ENCODE assay signal across 8 mouse cellular contexts in the genomic region with DNA sequence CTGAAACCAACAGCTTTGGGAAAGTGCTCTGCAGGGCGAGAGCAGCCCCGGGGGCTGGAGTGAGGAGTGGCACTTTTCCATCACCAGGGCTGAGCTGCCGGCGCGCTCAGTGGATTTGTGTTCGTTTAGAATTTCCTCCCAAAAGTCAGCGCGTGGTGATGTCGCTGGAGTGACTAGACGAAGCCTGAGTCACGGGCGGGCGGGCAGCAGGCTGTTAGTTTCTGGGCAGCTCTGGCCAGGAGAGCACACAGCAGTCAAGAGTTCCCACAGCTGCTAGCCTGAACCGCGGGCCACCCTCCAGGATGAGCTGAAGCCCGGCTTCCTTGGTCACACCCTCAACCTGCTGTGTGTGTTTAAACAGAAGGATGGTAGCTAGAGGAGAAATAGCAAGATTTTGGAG. TPM values are rescaled to one million over a fixed set of nuclear protein-coding genes. Genes with fewer than 3 reads are reported as not detected.
DNase-seq lines count a peak whose midpoint lies in the region; ATAC-seq and TF ChIP-seq lines count a peak whose summit lies in the region.

No protein-coding gene starts in this region.

- no peak for ATAC-seq in intestine, postnatal 0 days

- no peak for TF ChIP-seq CTCF in intestine, postnatal 0 days (IDR thresholded peaks at IDR 0.05; ENCODE audit: low read depth)

- peak overlapping the region; percentile 9; the same call in 1 of the 2 replicates for H3K4me3 ChIP-seq in intestine, postnatal 0 days (ENCODE audit: low read depth, low read length)

- H3K4me1 ChIP-seq in intestine, postnatal 0 days (replicated peaks; ENCODE audit: control insufficient read depth, insufficient read depth, low read length) = peaks cover 9% of the 10 kb centered on the region; the same call in 1 of the 2 replicates

- no peaks in the 10 kb centered on the region for H3K9me3 ChIP-seq in intestine, postnatal 0 days (ENCODE audit: control insufficient read depth)

- H3K9ac ChIP-seq in intestine, postnatal 0 days (ENCODE audit: low read depth, low read length) = peak overlapping the region; percentile 8; the same call in 1 of the 2 replicates

- 0 out of 2 replicates have a peak overlapping the region, but pooled peaks have one; percentile 5 for H3K27ac ChIP-seq in intestine, postnatal 0 days (ENCODE audit: low read depth, low read length)

- H3K27me3 ChIP-seq in intestine, postnatal 0 days (replicated peaks; ENCODE audit: control insufficient read depth, insufficient read depth, low read length) = no peaks in the 10 kb centered on the region

- H3K4me2 ChIP-seq in intestine, postnatal 0 days (replicated peaks; ENCODE audit: low read depth) = peak overlapping the region; percentile 41

- H3K36me3 ChIP-seq in intestine, postnatal 0 days (ENCODE audit: control insufficient read depth, insufficient read depth) = 0 out of 2 replicates have a peak, but pooled peaks cover 12% of the 10 kb centered on the region

- 33% methylated on average over 16 of the region's 16 CpGs for WGBS in intestine, postnatal 0 days

- DNase-seq in thymus, postnatal 25 days = peak; percentile 42
- DNase-seq in thymus, postnatal 10 days (ENCODE audit: low spot score in 2 of 2) = no peak
- DNase-seq in embryo, embryonic 11 days = peak; percentile 54
- peak; percentile 50 for DNase-seq in heart, adult 8-10 months (ENCODE audit: low spot score)
- DNase-seq in lung, postnatal 10 days = peak; percentile 76
- peak; percentile 55 for DNase-seq in right cerebral cortex, postnatal 25 days
- DNase-seq in c-Kit-positive CD71-positive TER-119-positive erythroid progenitor cells, embryonic 14.5 days (ENCODE audit: low spot score) = no peak

RNA-seq across cellular contexts. Expression of a gene that starts 35.1 kb away (rescaled TPM):
- total RNA-seq in heart, adult 8-10 months (2022) = 10 to 100 TPM; 39.4 to 49.7 (median 43.6) TPM
- 1.4 and 1.6 TPM in 2 replicates for polyA plus RNA-seq in intestine, postnatal 0 days (2015; fragmentation: Nextera tagmentation; extraction: Ambion mirVana)

RNA-seq across cellular contexts. Expression of a gene that starts 51.6 kb away (rescaled TPM):
- total RNA-seq in heart, adult 8-10 months (2022) = 10 to 100 TPM; 70.6 to 75.9 (median 73.6) TPM
- polyA plus RNA-seq in intestine, postnatal 0 days (2015; fragmentation: Nextera tagmentation; extraction: Ambion mirVana) = 6.7 and 7.0 TPM in 2 replicates

Comparison
In these comparisons a context has a peak if more than half of its experiments do, and no peak if none do; other contexts are left out.
1. DNase-seq: peak in thymus, postnatal 25 days (single experiment), embryo, embryonic 11 days (single experiment), heart, adult 8-10 months (single experiment), lung, postnatal 10 days (single experiment) and right cerebral cortex, postnatal 25 days (single experiment); none in thymus, postnatal 10 days (0 of 2) and c-Kit-positive CD71-positive TER-119-positive erythroid progenitor cells, embryonic 14.5 days (single experiment).